8 mouse cellular contexts compared by ENCODE assay signal in genomic region chr9:44799102-44799957, GRCm38 (mm10). TPM values are rescaled to one million over a fixed set of nuclear protein-coding genes. Genes with fewer than 3 reads are reported as not detected.
DNase-seq lines count a peak whose midpoint lies in the region; ATAC-seq and TF ChIP-seq lines count a peak whose summit lies in the region.

Gene Tmem25 (minus strand): TSS chr9:44799307.

- peak within 1 kb of the TSS; percentile 12 for H3K4me2 ChIP-seq in CH12.LX (ENCODE audit: insufficient read depth, low read depth, poor library complexity, severe bottlenecking)
- peak within 1 kb of the TSS; percentile 97 for H3K4me2 ChIP-seq in forebrain, embryonic 11.5 days (ENCODE audit: low read depth, low read length, severe bottlenecking)
- H3K4me2 ChIP-seq in heart, embryonic 16.5 days (ENCODE audit: low read depth, low read length), result peak within 1 kb of the TSS; percentile 98
- peak within 1 kb of the TSS; percentile 81 for H3K4me2 ChIP-seq in liver, embryonic 13.5 days
- peak within 1 kb of the TSS; percentile 99 for H3K4me2 ChIP-seq in stomach, embryonic 15.5 days

- no peak for TF ChIP-seq RAD21 in CH12.LX (IDR thresholded peaks at IDR 0.05; ENCODE audit: low read depth, low read length)

- peak; percentile 84 for TF ChIP-seq POLR2A in CH12.LX (IDR thresholded peaks at IDR 0.05; ENCODE audit: low read depth, low read length)

- peak; percentile 71 for DNase-seq in CH12.LX (ENCODE audit: extremely low read depth)
- DNase-seq in c-Kit-positive CD71-positive TER-119-positive erythroid progenitor cells, embryonic 14.5 days (ENCODE audit: low spot score), result peak; percentile 64
- peak; percentile 91 for DNase-seq in forebrain, embryonic 11.5 days (ENCODE audit: low spot score)
- peak; percentile 93 to 98 for DNase-seq in kidney, postnatal 25 days
- DNase-seq in liver, embryonic 13.5 days, result peak; percentile 74
- DNase-seq in neural tube, embryonic 10.5 days (ENCODE audit: extremely low spot score, low spot score), result peak; percentile 87

- in situ Hi-C loops in CH12.LX (cut with MboI; ENCODE audit: low pct_ligation_motif_present, low pct_unique_long_range_greater_than_20kb, low sequenced_read_pairs), result no loop called here

- peaks cover 9 to 34% of the 10 kb centered on the region in 2 experiments for H3K4me1 ChIP-seq in CH12.LX (ENCODE audit: control insufficient read depth in 1 of 2, insufficient read depth in 2 of 2)
- H3K4me1 ChIP-seq in forebrain, embryonic 11.5 days (replicated peaks; ENCODE audit: control insufficient read depth, insufficient read depth, low read length), result peaks cover 6% of the 10 kb centered on the region; the same call in 1 of the 2 replicates
- H3K4me1 ChIP-seq in heart, embryonic 16.5 days (ENCODE audit: control insufficient read depth, insufficient read depth, low read length), result peaks cover 8% of the 10 kb centered on the region
- H3K4me1 ChIP-seq in liver, embryonic 13.5 days (replicated peaks), result peaks cover 34% of the 10 kb centered on the region
- peaks cover 11% of the 10 kb centered on the region; the same call in 1 of the 2 replicates for H3K4me1 ChIP-seq in stomach, embryonic 15.5 days

- H3K4me3 ChIP-seq in CH12.LX (replicated peaks in 1 of 3; ENCODE audit: low read depth in 2 of 3, low read length in 2 of 3, poor library complexity in 1 of 3), result peak within 1 kb of the TSS; percentile 49 to 71 (median 59)
- peak within 1 kb of the TSS; percentile 58 for H3K4me3 ChIP-seq in forebrain, embryonic 11.5 days (ENCODE audit: low read depth, low read length)
- H3K4me3 ChIP-seq in heart, embryonic 16.5 days (ENCODE audit: low read length), result peak within 1 kb of the TSS; percentile 62
- H3K4me3 ChIP-seq in liver, embryonic 13.5 days (replicated peaks), result peak within 1 kb of the TSS; percentile 63
- peak within 1 kb of the TSS; percentile 57 for H3K4me3 ChIP-seq in stomach, embryonic 15.5 days (replicated peaks)

- ATAC-seq in forebrain, embryonic 11.5 days (replicated peaks; ENCODE audit: low FRiP score), result peak; percentile 96
- ATAC-seq in heart, embryonic 16.5 days (replicated peaks; ENCODE audit: extremely low read depth, insufficient read depth, low FRiP score), result peak; percentile 93
- peak; percentile 91 for ATAC-seq in liver, embryonic 13.5 days (ENCODE audit: low read depth)
- ATAC-seq in stomach, embryonic 15.5 days (ENCODE audit: insufficient read depth, low FRiP score, low read depth), result peak; percentile 96

- TF ChIP-seq EP300 in CH12.LX (IDR thresholded peaks at IDR 0.05; ENCODE audit: low read length), result no peak

- dilution Hi-C loops in CH12.LX (cut with MboI; ENCODE audit: extremely low pct_ligation_motif_present, extremely low pct_unique_long_range_greater_than_20kb, low sequenced_read_pairs), result no loop called here

- H3K27ac ChIP-seq in CH12.LX (ENCODE audit: insufficient read depth, low read depth), result no peak within 1 kb of the TSS
- peak within 1 kb of the TSS; percentile 31; the same call in 1 of the 2 replicates for H3K27ac ChIP-seq in forebrain, embryonic 11.5 days (ENCODE audit: low read depth, low read length)
- peak within 1 kb of the TSS; percentile 74 for H3K27ac ChIP-seq in heart, embryonic 16.5 days (ENCODE audit: low read length)
- H3K27ac ChIP-seq in liver, embryonic 13.5 days, result peak within 1 kb of the TSS; percentile 68
- peak within 1 kb of the TSS; percentile 80 for H3K27ac ChIP-seq in stomach, embryonic 15.5 days

- H3K27me3 ChIP-seq in CH12.LX (replicated peaks), result peaks cover 6% of the 10 kb centered on the region
- peaks cover 8% of the 10 kb centered on the region; the same call in 1 of the 2 replicates for H3K27me3 ChIP-seq in forebrain, embryonic 11.5 days (ENCODE audit: control insufficient read depth, insufficient read depth, low read length)
- peaks cover 9% of the 10 kb centered on the region for H3K27me3 ChIP-seq in heart, embryonic 16.5 days (ENCODE audit: control insufficient read depth, insufficient read depth, low read length)
- peaks cover 65% of the 10 kb centered on the region for H3K27me3 ChIP-seq in liver, embryonic 13.5 days
- H3K27me3 ChIP-seq in stomach, embryonic 15.5 days (replicated peaks), result 0 out of 2 replicates have a peak, but pooled peaks cover 3% of the 10 kb centered on the region

- peaks cover 0 to 3% of the 10 kb centered on the region in 2 experiments for H3K36me3 ChIP-seq in CH12.LX (replicated peaks in 1 of 2; ENCODE audit: control insufficient read depth in 1 of 2, insufficient read depth in 1 of 2, low read length in 1 of 2)
- H3K36me3 ChIP-seq in forebrain, embryonic 11.5 days (ENCODE audit: control insufficient read depth, insufficient read depth, low read length), result no peaks in the 10 kb centered on the region
- H3K36me3 ChIP-seq in heart, embryonic 16.5 days (ENCODE audit: control insufficient read depth, insufficient read depth), result no peaks in the 10 kb centered on the region
- H3K36me3 ChIP-seq in liver, embryonic 13.5 days, result no peaks in the 10 kb centered on the region
- H3K36me3 ChIP-seq in stomach, embryonic 15.5 days, result no peaks in the 10 kb centered on the region

- H3K9me3 ChIP-seq in CH12.LX (replicated peaks; ENCODE audit: low read length), result no peaks in the 10 kb centered on the region
- H3K9me3 ChIP-seq in forebrain, embryonic 11.5 days (ENCODE audit: control insufficient read depth, low read length), result no peaks in the 10 kb centered on the region
- H3K9me3 ChIP-seq in heart, embryonic 16.5 days (replicated peaks; ENCODE audit: control insufficient read depth, low read length), result no peaks in the 10 kb centered on the region
- no peaks in the 10 kb centered on the region for H3K9me3 ChIP-seq in liver, embryonic 13.5 days (replicated peaks)
- H3K9me3 ChIP-seq in stomach, embryonic 15.5 days, result no peaks in the 10 kb centered on the region

- H3K9ac ChIP-seq in CH12.LX (ENCODE audit: insufficient read depth, low read depth), result peak within 1 kb of the TSS; percentile 31
- peak within 1 kb of the TSS; percentile 75 for H3K9ac ChIP-seq in forebrain, embryonic 11.5 days (ENCODE audit: low read length)
- peak within 1 kb of the TSS; percentile 79 for H3K9ac ChIP-seq in heart, embryonic 16.5 days (ENCODE audit: low read length)
- H3K9ac ChIP-seq in liver, embryonic 13.5 days, result peak within 1 kb of the TSS; percentile 65
- H3K9ac ChIP-seq in stomach, embryonic 15.5 days, result peak within 1 kb of the TSS; percentile 38; the same call in 1 of the 2 replicates

- no peak for TF ChIP-seq CTCF in CH12.LX (conservative IDR thresholded peaks at IDR 0.05 in 1 of 2, IDR thresholded peaks at IDR 0.05 in 1 of 2; ENCODE audit: low read depth in 2 of 2, low read length in 2 of 2)

- under 1% methylated on average over 75 of the region's 75 CpGs for WGBS in forebrain, embryonic 11.5 days
- WGBS in heart, embryonic 16.5 days, result under 1% methylated on average over 73 of the region's 75 CpGs
- 1% methylated on average over 75 of the region's 75 CpGs for WGBS in liver, embryonic 13.5 days (ENCODE audit: insufficient replicate concordance)
- WGBS in stomach, embryonic 15.5 days, result under 1% methylated on average over 75 of the region's 75 CpGs

- no peaks in the 10 kb centered on the region for H3K79me2 ChIP-seq in CH12.LX (replicated peaks; ENCODE audit: control insufficient read depth, extremely low read depth, insufficient read depth, poor library complexity, severe bottlenecking)

TF ChIP-seq in CH12.LX, 34 proteins besides CTCF, POLR2A, EP300 and RAD21 (continues in another document):
- TF ChIP-seq TCF12 (IDR thresholded peaks at IDR 0.05; ENCODE audit: low read depth, low read length), result peak; percentile 68
- 0 out of 2 replicates have a peak, but pooled peaks have one; percentile 50 for TF ChIP-seq MXI1 (IDR thresholded peaks at IDR 0.05; ENCODE audit: low read depth, low read length)
- TF ChIP-seq ZKSCAN1 (IDR thresholded peaks at IDR 0.05; ENCODE audit: borderline replicate concordance, low read depth, low read length), result no peak
- TF ChIP-seq ZC3H11A (IDR thresholded peaks at IDR 0.05; ENCODE audit: low read depth, low read length), result no peak
- no peak for TF ChIP-seq ETS1 (conservative IDR thresholded peaks at IDR 0.05; ENCODE audit: low read depth, low read length)
- TF ChIP-seq POLR2AphosphoS2 (IDR thresholded peaks at IDR 0.05; ENCODE audit: low read depth, low read length), result no peak
- TF ChIP-seq HCFC1 (IDR thresholded peaks at IDR 0.05; ENCODE audit: low read depth, low read length), result peak; percentile 32; the same call in 1 of the 2 replicates
- no peak for TF ChIP-seq MYC (IDR thresholded peaks at IDR 0.05; ENCODE audit: low read depth, low read length)
- no peak for TF ChIP-seq MAX (IDR thresholded peaks at IDR 0.05; ENCODE audit: low read length)
- peak; percentile 52; the same call in 1 of the 2 replicates for TF ChIP-seq NRF1 (IDR thresholded peaks at IDR 0.05; ENCODE audit: low read depth, low read length)
- TF ChIP-seq ZMIZ1 (IDR thresholded peaks at IDR 0.05; ENCODE audit: low read depth, low read length), result peak; percentile 29; the same call in 1 of the 2 replicates
- TF ChIP-seq MAZ (IDR thresholded peaks at IDR 0.05; ENCODE audit: low read depth, low read length), result peak; percentile 56; the same call in 1 of the 2 replicates
- no peak for TF ChIP-seq CHD1 (IDR thresholded peaks at IDR 0.05; ENCODE audit: low read depth, low read length)
- no peak for TF ChIP-seq BHLHE40 (IDR thresholded peaks at IDR 0.05; ENCODE audit: low read depth, low read length)
- TF ChIP-seq MEF2A (IDR thresholded peaks at IDR 0.05; ENCODE audit: borderline replicate concordance, low read depth, low read length), result no peak
- TF ChIP-seq SIN3A (IDR thresholded peaks at IDR 0.05; ENCODE audit: low read length), result no peak
- TF ChIP-seq ZNF384 (IDR thresholded peaks at IDR 0.05; ENCODE audit: low read depth, low read length), result no peak
- no peak for TF ChIP-seq E2F4 (IDR thresholded peaks at IDR 0.05; ENCODE audit: insufficient replicate concordance, low read depth, low read length)
- 0 out of 2 replicates have a peak, but pooled peaks have one; percentile 49 for TF ChIP-seq TBP (conservative IDR thresholded peaks at IDR 0.05; ENCODE audit: low read depth, low read length)
- TF ChIP-seq UBTF (IDR thresholded peaks at IDR 0.05; ENCODE audit: low read depth, low read length), result no peak
- no peak; the same call in 1 of the 2 replicates for TF ChIP-seq USF1 (IDR thresholded peaks at IDR 0.05; ENCODE audit: low read depth, low read length)
- no peak for TF ChIP-seq CHD2 (IDR thresholded peaks at IDR 0.05; ENCODE audit: low read length)
- TF ChIP-seq RCOR1 (conservative IDR thresholded peaks at IDR 0.05; ENCODE audit: low read depth, low read length), result no peak

RNA-seq across cellular contexts. Expression of gene Tmem25, which starts in this region (rescaled TPM):
- total RNA-seq in CH12.LX (2012; rRNA removed), result 0.25 TPM in 2 replicates
- total RNA-seq in CH12.LX (2014; rRNA removed), result 0.16 and 0.28 TPM in 2 replicates
- polyA plus RNA-seq in CH12.LX (2012; ENCODE audit: insufficient read length, low read depth), result 0.44 and 1.5 TPM in 2 replicates
- polyA plus RNA-seq in forebrain, embryonic 11.5 days (2014; fragmentation: Nextera tagmentation; extraction: Ambion mirVana), result 2.4 and 3.6 TPM in 2 replicates
- polyA plus RNA-seq in heart, embryonic 16.5 days (2015; fragmentation: Nextera tagmentation; extraction: Ambion mirVana), result 2.7 TPM in 2 replicates
- polyA plus RNA-seq in liver, embryonic 13.5 days (2015; fragmentation: Nextera tagmentation; extraction: Ambion mirVana), result 1.3 TPM in 2 replicates
- polyA plus RNA-seq in stomach, embryonic 15.5 days (2015; fragmentation: Nextera tagmentation; extraction: Ambion mirVana), result 3.4 and 3.8 TPM in 2 replicates

Comparison
In these comparisons a context has a peak if more than half of its experiments do, and no peak if none do; other contexts are left out.
1. H3K4me2 ChIP-seq: peak in every context shown above with its lines; median percentile 99 in stomach, embryonic 15.5 days; 98 in heart, embryonic 16.5 days; 97 in forebrain, embryonic 11.5 days; 81 in liver, embryonic 13.5 days; 12 in CH12.LX.